In the genomic region with DNA sequence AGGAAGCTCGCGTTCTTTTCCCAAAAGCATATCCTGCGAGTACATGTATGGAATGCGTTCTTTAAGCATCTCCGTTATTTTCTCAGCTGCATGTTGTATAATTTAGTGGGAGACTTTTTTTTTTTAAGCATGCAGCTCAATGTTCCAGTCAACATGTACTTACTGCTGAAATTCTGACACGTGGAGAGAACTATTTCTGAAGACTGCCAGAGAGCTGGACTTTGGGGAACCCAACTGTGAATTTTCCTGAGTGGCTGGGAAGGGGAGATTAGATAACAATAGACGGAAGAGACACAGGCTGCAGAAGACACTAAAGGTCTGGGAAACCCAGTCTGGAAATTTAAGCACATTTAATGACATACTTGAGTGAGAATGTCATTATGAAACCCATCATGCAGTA, we compare ENCODE assay signal across 10 mouse cellular contexts. TPM values are rescaled to one million over a fixed set of nuclear protein-coding genes. Genes with fewer than 3 reads are reported as not detected.
A peak's percentile ranks its signal among the peaks of the same experiment; 100 is the strongest.
DNase-seq lines count a peak whose midpoint lies in the region; ATAC-seq and TF ChIP-seq lines count a peak whose summit lies in the region.
"Had no signal": no experiment of that assay in that cellular context is flagged by ENCODE, and none has a peak within 500 bp of the region (broad histone marks: within the 10 kb centered on the region; RNA-seq: fewer than 3 reads in every experiment).

No protein-coding gene starts in this region.

- H3K4me2 ChIP-seq in heart, embryonic 12.5 days, result peak overlapping the region; percentile 94
- H3K4me2 ChIP-seq in heart, embryonic 14.5 days (ENCODE audit: low read length), result peak overlapping the region; percentile 98
- H3K4me2 ChIP-seq in liver, postnatal 0 days (ENCODE audit: low read depth, low read length), result peak overlapping the region; percentile 91

- H3K79me2 ChIP-seq in MEL (ENCODE audit: control insufficient read depth, insufficient read depth, low read length, poor library complexity), result peaks cover 38% of the 10 kb centered on the region

- TF ChIP-seq EP300 in MEL (IDR thresholded peaks at IDR 0.05; ENCODE audit: low read depth in 1 of 2, low read length in 2 of 2), result peak; percentile 81 to 82
- 0 out of 2 replicates have a peak, but pooled peaks have one; percentile 34 for TF ChIP-seq EP300 in liver, postnatal 0 days (IDR thresholded peaks at IDR 0.05; ENCODE audit: low read depth)

- no peaks in the 10 kb centered on the region for H3K27me3 ChIP-seq in heart, embryonic 12.5 days (replicated peaks)
- H3K27me3 ChIP-seq in MEL (ENCODE audit: control insufficient read depth in 1 of 2, insufficient read depth in 2 of 2, low read length in 2 of 2), result no peaks in the 10 kb centered on the region
- peaks cover 7% of the 10 kb centered on the region; the same call in 1 of the 2 replicates for H3K27me3 ChIP-seq in heart, embryonic 14.5 days (ENCODE audit: control insufficient read depth, insufficient read depth, low read length)
- 0 out of 2 replicates have a peak, but pooled peaks cover 3% of the 10 kb centered on the region for H3K27me3 ChIP-seq in liver, postnatal 0 days (ENCODE audit: insufficient read depth, low read length)
- H3K27me3 ChIP-seq: neural tube, embryonic 12.5 days had no signal

- peak overlapping the region; percentile 84 for H3K4me3 ChIP-seq in heart, embryonic 12.5 days
- peak overlapping the region; percentile 82 to 97 for H3K4me3 ChIP-seq in MEL (ENCODE audit: control insufficient read depth in 1 of 2, insufficient read depth in 1 of 2, low read depth in 2 of 2, low read length in 2 of 2)
- H3K4me3 ChIP-seq in heart, embryonic 14.5 days (ENCODE audit: control insufficient read depth in 1 of 2, insufficient read depth in 1 of 2, low read depth in 1 of 2, low read length in 2 of 2), result peak overlapping the region in 1 of 2 experiments; percentile 75; a peak in 1 of 4 replicates
- peak overlapping the region; percentile 90 for H3K4me3 ChIP-seq in liver, postnatal 0 days (ENCODE audit: low read depth, low read length)

- H3K9me3 ChIP-seq in heart, embryonic 12.5 days (replicated peaks), result no peaks in the 10 kb centered on the region
- no peaks in the 10 kb centered on the region for H3K9me3 ChIP-seq in MEL (replicated peaks; ENCODE audit: insufficient read depth, low read length)
- no peaks in the 10 kb centered on the region for H3K9me3 ChIP-seq in heart, embryonic 14.5 days (ENCODE audit: control insufficient read depth, low read length)
- H3K9me3 ChIP-seq in liver, postnatal 0 days (ENCODE audit: low read length), result no peaks in the 10 kb centered on the region
- H3K9me3 ChIP-seq: embryonic facial prominence, embryonic 15.5 days; neural tube, embryonic 12.5 days had no signal

- no peak for TF ChIP-seq CTCF in MEL (IDR thresholded peaks at IDR 0.05 in 2 of 3, conservative IDR thresholded peaks at IDR 0.05 in 1 of 3; ENCODE audit: control insufficient read depth in 1 of 3, insufficient read depth in 1 of 3, low read depth in 2 of 3, low read length in 3 of 3, poor library complexity in 1 of 3, severe bottlenecking in 1 of 3)
- TF ChIP-seq CTCF in liver, postnatal 0 days (IDR thresholded peaks at IDR 0.05; ENCODE audit: low read depth), result no peak

- intact Hi-C loops in heart, postnatal 36 days (cut with DNase I), result loop anchor here (5.0 to 10.0 kb wide), 2 partner anchors 291 to 301 kb away; no protein-coding TSS in a partner anchor

- no peak overlapping the region for H3K9ac ChIP-seq in heart, embryonic 12.5 days
- peak overlapping the region; percentile 91 for H3K9ac ChIP-seq in MEL (ENCODE audit: control insufficient read depth, low read depth, low read length, poor library complexity, severe bottlenecking)
- no peak overlapping the region for H3K9ac ChIP-seq in heart, embryonic 14.5 days (ENCODE audit: low read length)
- peak overlapping the region; percentile 95; the same call in 1 of the 2 replicates for H3K9ac ChIP-seq in liver, postnatal 0 days (replicated peaks)
- H3K9ac ChIP-seq: embryonic facial prominence, embryonic 15.5 days had no signal

- TF ChIP-seq POLR2A in MEL (IDR thresholded peaks at IDR 0.05; ENCODE audit: control insufficient read depth in 1 of 2, insufficient read depth in 1 of 2, low read depth in 1 of 2, low read length in 2 of 2, poor library complexity in 1 of 2), result no peak

- 24% methylated on average over 7 of the region's 7 CpGs for WGBS in heart, embryonic 12.5 days
- 20% methylated on average over 7 of the region's 7 CpGs for WGBS in heart, embryonic 14.5 days
- WGBS in liver, postnatal 0 days (ENCODE audit: insufficient replicate concordance), result 47% methylated on average over 7 of the region's 7 CpGs

- DNase-seq in heart, postnatal 36 days, result no peak
- peak; percentile 74 for DNase-seq in MEL (ENCODE audit: low read depth, low spot score)
- no peak for DNase-seq in liver, postnatal 0 days
- DNase-seq in kidney, adult 18-20 months, result no peak
- no peak for DNase-seq in retina, postnatal 1 day

- H3K27ac ChIP-seq in heart, embryonic 12.5 days (ENCODE audit: poor library complexity, severe bottlenecking), result no peak overlapping the region
- H3K27ac ChIP-seq in MEL (ENCODE audit: control insufficient read depth, low read depth, low read length), result peak overlapping the region; percentile 96
- H3K27ac ChIP-seq in heart, embryonic 14.5 days (replicated peaks in 1 of 2; ENCODE audit: control insufficient read depth in 1 of 2, insufficient read depth in 1 of 2, low read depth in 2 of 2, low read length in 2 of 2), result peak overlapping the region in 1 of 2 experiments; percentile 77; a peak in 1 of 4 replicates
- H3K27ac ChIP-seq in liver, postnatal 0 days (ENCODE audit: low read depth), result peak overlapping the region; percentile 90
- H3K27ac ChIP-seq: embryonic facial prominence, embryonic 15.5 days had no signal

- H3K36me3 ChIP-seq in heart, embryonic 12.5 days, result no peaks in the 10 kb centered on the region
- H3K36me3 ChIP-seq in MEL (ENCODE audit: control insufficient read depth in 1 of 2, insufficient read depth in 2 of 2, low read length in 2 of 2), result peaks cover 0 to 16% of the 10 kb centered on the region in 2 experiments; a peak in 2 of 4 replicates
- no peaks in the 10 kb centered on the region for H3K36me3 ChIP-seq in heart, embryonic 14.5 days (ENCODE audit: control insufficient read depth, insufficient read depth, low read length)
- no peaks in the 10 kb centered on the region for H3K36me3 ChIP-seq in liver, postnatal 0 days (replicated peaks; ENCODE audit: insufficient read depth, low read length)
- H3K36me3 ChIP-seq: embryonic facial prominence, embryonic 15.5 days; neural tube, embryonic 12.5 days had no signal

- TF ChIP-seq RAD21 in MEL (IDR thresholded peaks at IDR 0.05; ENCODE audit: low read depth, low read length), result no peak

- no peak for ATAC-seq in heart, embryonic 12.5 days (ENCODE audit: insufficient number of reproducible peaks, low FRiP score)
- ATAC-seq in heart, embryonic 14.5 days (ENCODE audit: insufficient number of reproducible peaks, insufficient read depth, low FRiP score, low read depth), result no peak
- no peak for ATAC-seq in liver, postnatal 0 days
- ATAC-seq in activated CD4-positive, CD25-positive, alpha-beta regulatory T cell, adult 4 months, result no peak

- H3K4me1 ChIP-seq in heart, embryonic 12.5 days (replicated peaks), result peaks cover 32% of the 10 kb centered on the region
- H3K4me1 ChIP-seq in MEL (ENCODE audit: control insufficient read depth in 1 of 2, insufficient read depth in 2 of 2, low read length in 2 of 2), result peaks cover 10 to 19% of the 10 kb centered on the region in 2 experiments
- H3K4me1 ChIP-seq in heart, embryonic 14.5 days (ENCODE audit: control insufficient read depth in 2 of 2, insufficient read depth in 2 of 2, low read length in 2 of 2), result peaks cover 14 to 25% of the 10 kb centered on the region in 2 experiments
- peaks cover 29% of the 10 kb centered on the region for H3K4me1 ChIP-seq in liver, postnatal 0 days (ENCODE audit: insufficient read depth)

TF ChIP-seq in MEL, 35 proteins besides CTCF, POLR2A, EP300 and RAD21:
- TF ChIP-seq MYC (IDR thresholded peaks at IDR 0.05; ENCODE audit: low read depth, low read length) (peak; percentile 93), SIN3A (IDR thresholded peaks at IDR 0.05; ENCODE audit: low read length) (peak; percentile 79), GATA1 (IDR thresholded peaks at IDR 0.05; ENCODE audit: low read depth, low read length) (peak; percentile 89), NRF1 (IDR thresholded peaks at IDR 0.05; ENCODE audit: insufficient read depth, low read depth, low read length, poor library complexity, severe bottlenecking) (no peak), TCF12 (IDR thresholded peaks at IDR 0.05; ENCODE audit: low read depth, low read length) (peak; percentile 76), TAL1 (IDR thresholded peaks at IDR 0.05; ENCODE audit: low read length) (peak; percentile 76), MXI1 (IDR thresholded peaks at IDR 0.05; ENCODE audit: low read depth, low read length) (peak; percentile 95), POLR2AphosphoS2 (IDR thresholded peaks at IDR 0.05; ENCODE audit: low read length) (no peak), ETS1 (IDR thresholded peaks at IDR 0.05; ENCODE audit: low read depth, low read length) (peak; percentile 64), MEF2A (IDR thresholded peaks at IDR 0.05; ENCODE audit: extremely low read depth, insufficient replicate concordance, low read depth, low read length, poor library complexity, severe bottlenecking) (no peak), BHLHE40 (IDR thresholded peaks at IDR 0.05; ENCODE audit: borderline replicate concordance, low read depth, low read length) (peak; percentile 39; the same call in 1 of the 2 replicates), ZNF384 (IDR thresholded peaks at IDR 0.05; ENCODE audit: low read depth, low read length) (peak; percentile 58), MAX (IDR thresholded peaks at IDR 0.05; ENCODE audit: low read length) (peak; percentile 86)

RNA-seq across cellular contexts. Expression of gene Slc22a23, which starts 1.3 kb away (rescaled TPM):
- polyA plus RNA-seq in heart, embryonic 12.5 days (2016; fragmentation: Nextera tagmentation; extraction: Ambion mirVana), result 10.0 and 11.0 TPM in 2 replicates
- total RNA-seq in heart, postnatal 36 days (2021), result 10 to 100 TPM in 1 of 2 experiments, 1 to 10 TPM in 1; 8.6 to 11.9 TPM
- total RNA-seq in MEL (2012; rRNA removed), result 20.0 and 22.2 TPM in 2 replicates
- 10 to 100 TPM in 1 of 2 experiments, not detected in 1; 24.3 TPM for polyA plus RNA-seq in MEL (2012; ENCODE audit: insufficient read depth in 1 of 2, insufficient read length in 2 of 2, low read depth in 1 of 2, low replicate concordance in 2 of 2, missing spikeins in 1 of 2)
- 7.8 and 8.5 TPM in 2 replicates for polyA plus RNA-seq in heart, embryonic 14.5 days (2014; fragmentation: Nextera tagmentation; extraction: Ambion mirVana)
- 6.6 and 7.0 TPM in 2 replicates for polyA plus RNA-seq in liver, postnatal 0 days (2015; fragmentation: Nextera tagmentation; extraction: Ambion mirVana)
- under 1 TPM; 0.17 to 0.23 TPM for polyA plus RNA-seq in activated CD4-positive, CD25-positive, alpha-beta regulatory T cell, adult 4 months (2017; shearing (Covaris generic))

Comparison
In these comparisons a context has a peak if more than half of its experiments do, and no peak if none do; other contexts are left out.
1. H3K9ac ChIP-seq: peak in MEL (single experiment) and liver, postnatal 0 days (single experiment); none in heart, embryonic 12.5 days (single experiment) and heart, embryonic 14.5 days (single experiment).
2. Peak in every context shown above with its lines, with median percentiles within 50 percentile points of each other: H3K4me2 ChIP-seq.